Mouse (Mus musculus) thymus, postnatal 0 days (tissue): ENCODE data around the gene Rfc5. TPM values are rescaled to one million over a fixed set of nuclear protein-coding genes. Genes with fewer than 3 reads are reported as not detected.
"Not testable (repeated sequence)": the region's sequence is repeated elsewhere in the genome, so short reads cannot be mapped to it uniquely, and the experiment has no call there.

Source experiments
- DNase-seq: peaks from one replicate; pipeline ENCODE4 v3.0.0-alpha.2; 2015; ENCODE audit warnings: low spot score
- polyA plus RNA-seq: library from polyadenylated mRNA; unstranded; fragments of >200 nt; fragmentation: Nextera tagmentation; extraction: Ambion mirVana; gene quantifications from 2 replicates; pipeline ENCODE4 v1.2.1, GENCODE M21; 2015

Rfc5 gene
- 95.8 and 98.6 TPM in 2 replicates for polyA plus RNA-seq

DNA sequence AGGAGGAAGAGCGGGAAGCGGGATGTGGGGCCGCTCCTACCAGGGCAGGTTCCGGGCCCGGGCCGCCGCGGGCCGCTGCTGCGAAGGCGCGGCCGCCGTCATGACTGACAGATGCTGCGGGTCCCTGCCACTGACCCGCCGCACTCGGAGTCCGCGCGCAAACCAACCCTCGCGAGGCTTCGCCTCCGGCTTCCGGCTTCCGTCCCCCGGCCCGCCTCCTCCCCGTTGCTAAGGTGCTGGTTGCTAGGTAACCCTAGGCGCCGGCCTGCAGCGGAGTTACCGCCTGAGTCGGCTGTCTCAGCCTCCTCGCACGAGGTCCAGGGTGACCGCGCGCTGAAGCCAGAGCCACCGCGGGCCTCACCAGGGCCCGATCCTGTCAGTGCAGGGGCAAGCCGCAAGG is at the start of gene Rfc5:
TSS of gene Rfc5 (minus strand) at position 171 of the 400 bp plus-strand sequence.
- peak; percentile 96 for DNase-seq

DNA sequence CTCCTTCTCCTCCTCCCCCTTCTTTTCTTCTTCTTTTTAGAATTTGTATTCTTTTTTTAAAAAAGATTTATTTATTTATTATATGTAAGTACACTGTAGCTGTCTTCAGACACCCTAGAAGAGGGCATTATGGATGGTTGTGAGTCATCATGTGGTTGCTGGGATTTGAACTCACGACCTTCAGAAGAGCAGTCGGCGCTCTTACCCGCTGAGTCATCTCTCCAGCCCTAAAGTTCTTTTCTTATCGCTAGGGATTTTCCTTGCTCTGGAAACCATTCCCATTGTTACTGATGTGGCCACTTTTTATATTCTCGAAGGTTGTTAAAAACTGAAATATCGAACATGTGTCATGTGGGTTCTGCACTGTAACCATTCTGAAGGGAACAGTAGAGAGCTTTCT is 44.7 kb upstream of the Rfc5 start:
- not testable (repeated sequence) for DNase-seq

DNA sequence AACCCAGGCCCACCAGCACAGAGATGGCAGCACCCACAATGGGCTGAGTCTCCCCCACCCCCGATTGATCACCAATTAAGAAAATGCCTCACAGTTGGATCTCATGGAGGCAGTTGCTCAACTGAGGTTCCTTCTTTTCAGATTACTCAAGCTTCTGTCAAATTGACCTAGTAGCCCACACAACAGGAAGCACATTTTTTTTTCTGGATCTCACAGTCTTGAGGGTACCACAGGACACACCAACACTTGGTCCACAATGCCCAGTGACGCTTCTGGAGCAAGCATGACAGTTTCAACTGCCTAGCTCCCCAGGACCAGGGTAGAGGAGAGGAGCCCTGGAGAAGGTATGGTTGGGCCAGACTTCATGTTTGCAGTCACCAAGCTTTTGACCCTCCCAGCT is 28.6 kb upstream of the Rfc5 start:
- no peak for DNase-seq

DNA sequence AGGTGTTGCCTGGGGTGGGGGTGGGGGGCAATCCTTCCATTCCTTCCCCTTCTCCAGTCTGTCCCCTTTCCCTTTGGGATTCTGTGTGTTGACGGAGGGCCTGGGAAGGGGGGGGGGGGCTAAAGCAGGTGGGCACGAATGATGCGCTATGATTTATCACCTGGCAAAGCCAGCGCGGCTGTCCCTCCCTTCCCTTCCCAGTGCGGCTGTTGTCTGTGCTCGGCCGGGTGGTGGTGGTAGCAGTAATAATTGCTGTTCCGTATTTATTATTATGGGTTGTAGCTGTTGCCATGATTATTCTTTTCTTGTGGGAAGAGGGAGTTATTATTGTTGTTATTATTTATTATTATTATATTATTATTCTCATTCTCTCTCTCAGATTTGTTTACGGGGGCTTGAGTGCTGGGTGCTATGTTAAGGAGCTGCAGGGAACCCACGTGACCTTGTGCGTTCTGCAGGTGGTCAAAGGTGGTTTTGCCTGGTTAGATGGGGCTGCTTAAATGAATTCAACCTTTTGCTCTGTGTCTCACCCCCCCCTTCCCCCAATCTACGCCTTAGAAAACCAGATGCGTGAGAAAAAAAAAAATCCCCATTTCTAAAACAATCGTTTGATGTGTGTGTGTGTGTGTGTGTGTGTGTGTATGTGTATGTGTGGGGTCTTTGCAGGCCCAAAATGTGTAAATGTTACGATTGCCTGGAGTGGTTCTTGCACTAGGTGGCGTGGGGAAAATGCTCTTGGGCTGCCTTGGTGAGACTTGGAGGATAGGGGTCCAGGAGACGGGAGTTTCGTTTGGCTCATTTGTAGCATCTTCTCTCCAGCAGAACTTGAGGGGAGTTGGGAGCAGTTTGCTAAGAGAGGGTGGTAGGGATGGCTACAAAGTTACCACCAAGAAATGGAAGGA is 26.4 kb upstream of the Rfc5 start:
- no peak for DNase-seq

DNA sequence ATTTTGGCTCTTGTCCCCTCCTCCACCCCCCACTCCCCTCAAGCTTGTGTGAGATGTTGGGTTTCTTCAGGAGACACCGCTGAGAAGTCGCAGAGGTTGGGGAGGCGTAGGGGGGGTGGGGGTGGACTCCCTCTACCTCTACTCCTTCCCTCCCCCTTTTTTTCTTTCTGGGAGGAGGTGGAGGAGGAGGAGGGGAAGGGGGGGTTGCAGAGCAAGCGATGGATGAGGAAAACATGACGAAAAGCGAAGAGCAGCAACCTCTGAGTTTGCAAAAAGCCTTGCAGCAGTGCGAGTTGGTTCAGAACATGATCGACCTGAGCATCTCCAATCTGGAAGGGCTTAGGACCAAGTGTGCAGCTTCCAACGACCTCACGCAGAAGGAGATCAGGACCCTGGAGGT is 25.8 kb upstream of the Rfc5 start:
- DNase-seq = no peak

DNA sequence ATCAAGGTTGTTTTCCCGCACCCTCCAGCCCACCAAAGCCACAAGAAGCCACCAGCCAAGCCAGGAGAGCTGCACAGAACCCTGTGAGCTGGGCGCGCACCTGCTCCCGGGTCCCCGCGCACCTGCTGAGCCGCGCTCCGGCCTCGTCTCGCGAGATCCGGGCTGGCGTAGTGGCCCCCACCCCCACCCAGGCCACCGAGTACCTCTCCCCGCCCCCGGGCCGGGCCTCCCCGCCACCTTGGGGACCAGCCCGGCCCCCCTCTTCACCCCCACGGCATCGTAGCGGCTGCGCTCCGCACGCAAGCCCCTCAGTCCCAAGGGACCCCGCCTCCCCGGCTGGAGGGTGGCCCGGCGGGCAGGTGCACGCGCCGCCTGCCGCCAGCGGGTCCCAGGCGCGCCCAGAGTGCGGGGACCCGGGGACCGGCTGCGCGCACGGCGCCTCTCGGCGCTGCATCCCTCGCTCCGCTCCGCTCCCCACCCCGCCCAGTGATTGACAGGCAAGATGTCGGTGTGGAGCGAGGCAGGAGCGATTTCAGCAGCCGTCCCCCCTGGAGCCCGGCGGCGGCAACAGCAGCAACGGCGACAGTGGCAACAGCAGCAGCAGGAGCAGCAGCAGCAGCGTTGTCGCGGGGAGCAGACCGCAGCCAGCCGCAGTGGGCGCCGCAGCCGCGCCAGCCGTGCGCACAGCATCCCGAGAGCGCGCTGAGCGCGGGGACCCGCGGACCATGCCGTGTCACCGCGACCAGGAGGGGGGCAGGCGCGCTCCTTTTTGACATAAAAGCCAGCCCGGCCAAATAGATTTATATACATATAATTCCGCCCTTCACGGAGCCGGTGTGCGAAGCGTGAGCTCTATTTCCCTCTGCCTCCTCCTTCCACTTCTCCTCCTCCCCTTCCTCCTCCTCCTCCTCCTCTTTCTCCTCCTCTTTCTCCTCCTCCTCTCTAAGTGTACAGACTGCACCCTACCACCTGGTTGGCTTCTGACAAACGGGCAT is 25.0 kb upstream of the Rfc5 start, which contains the start of gene Ksr2:
TSS of gene Ksr2 (plus strand) at position 494 of the 995 bp plus-strand sequence.
- peak; percentile 66 for DNase-seq

DNA sequence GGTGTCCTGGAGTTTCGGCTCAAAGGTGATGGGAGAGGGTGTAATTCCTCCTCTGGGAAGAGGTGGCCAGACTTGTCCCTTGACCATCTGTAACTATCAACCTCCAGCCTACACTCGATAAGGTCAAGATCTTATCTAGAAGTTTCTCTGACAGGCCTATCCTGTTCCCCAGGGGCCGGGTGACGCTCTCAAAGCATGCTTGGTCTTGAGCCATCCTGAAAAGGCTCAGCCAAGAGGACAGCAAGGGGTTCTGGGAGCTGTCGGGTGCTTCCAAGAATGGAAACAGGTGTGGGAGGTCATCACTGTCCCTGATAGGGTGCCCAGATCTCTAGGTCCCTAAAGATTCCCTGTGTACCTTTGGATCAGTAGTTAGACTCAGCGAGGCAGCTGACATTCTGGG is 20.5 kb upstream of the Rfc5 start:
- DNase-seq = no peak

DNA sequence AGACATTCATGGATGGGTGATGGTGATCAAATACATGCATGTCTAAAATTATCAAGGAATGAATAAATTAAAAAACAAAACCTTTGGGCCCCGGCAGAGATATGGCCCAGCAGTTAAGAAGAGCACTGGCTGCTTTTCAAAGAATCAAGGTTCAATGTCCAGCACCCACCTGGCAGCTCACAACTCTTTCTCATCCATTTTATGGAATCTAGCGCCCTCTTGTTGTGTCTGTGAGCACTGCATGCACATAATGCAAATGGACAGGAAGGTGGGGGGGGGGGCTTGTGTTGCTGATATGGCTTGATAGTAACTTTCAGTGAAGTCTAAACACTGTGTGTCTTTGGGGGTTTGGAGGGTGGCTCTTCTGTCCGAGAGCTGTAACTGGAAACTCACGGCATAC is 19.4 kb upstream of the Rfc5 start:
- DNase-seq = peak; percentile 63

DNA sequence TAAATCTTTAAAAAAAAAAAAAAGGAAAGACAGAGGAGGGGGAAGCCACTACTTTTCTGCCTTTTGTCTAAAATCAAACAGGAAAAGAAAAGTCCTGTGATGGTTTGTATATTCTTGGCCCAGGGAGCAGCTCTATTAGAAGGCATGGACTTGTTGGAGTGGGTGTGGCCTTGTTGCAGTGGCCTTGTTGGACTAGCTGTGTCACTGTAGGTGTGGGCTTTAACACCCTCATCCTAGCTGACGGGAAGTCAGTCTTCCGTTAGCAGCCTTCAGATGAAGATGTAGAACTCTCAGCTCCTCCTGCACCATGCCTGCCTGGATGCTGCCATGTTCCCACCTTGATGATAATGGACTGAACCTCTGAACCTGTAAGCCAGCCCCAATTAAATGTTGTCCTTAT is 15.8 kb upstream of the Rfc5 start:
- DNase-seq = not testable (repeated sequence)

DNA sequence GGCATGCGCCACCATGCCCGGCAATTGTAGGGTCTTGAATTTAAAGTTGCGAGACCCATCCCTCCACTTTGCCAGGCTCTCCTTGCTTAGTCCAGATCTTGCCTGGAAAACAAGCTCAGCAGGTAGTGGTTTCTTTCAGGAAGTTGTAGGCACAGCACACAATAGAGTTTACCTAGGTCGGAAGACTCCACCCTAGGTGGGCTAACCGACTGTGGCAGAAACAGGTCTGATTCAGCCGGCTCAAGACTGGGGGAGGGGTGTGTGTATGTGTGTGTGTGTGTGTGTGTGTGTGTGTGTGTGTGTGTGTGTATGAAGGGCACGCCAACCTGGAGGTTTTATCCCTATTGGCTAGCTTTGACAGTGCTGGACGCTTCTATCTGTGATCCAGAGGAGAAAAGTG is 14.8 kb upstream of the Rfc5 start:
- DNase-seq = no peak

DNA sequence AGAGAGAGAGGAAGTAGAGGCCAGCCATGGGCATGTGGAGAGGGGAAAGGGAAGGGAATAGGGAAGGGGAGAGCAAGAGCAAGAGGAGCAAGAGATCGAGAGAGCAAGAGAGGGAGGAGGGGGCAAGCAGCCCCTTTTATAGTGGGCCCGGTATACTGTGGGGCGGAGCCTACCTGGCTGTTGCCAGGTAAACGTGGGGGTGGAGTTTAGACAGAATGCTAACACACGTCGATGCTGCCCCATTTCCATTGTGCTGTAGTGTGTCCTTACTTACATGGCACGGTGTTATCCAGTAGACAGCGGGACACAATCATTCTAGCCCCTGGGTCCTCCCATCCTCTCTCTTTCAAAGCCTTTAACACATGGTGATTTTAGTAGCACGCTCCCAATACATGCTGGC is 10.4 kb upstream of the Rfc5 start:
- DNase-seq = no peak

DNA sequence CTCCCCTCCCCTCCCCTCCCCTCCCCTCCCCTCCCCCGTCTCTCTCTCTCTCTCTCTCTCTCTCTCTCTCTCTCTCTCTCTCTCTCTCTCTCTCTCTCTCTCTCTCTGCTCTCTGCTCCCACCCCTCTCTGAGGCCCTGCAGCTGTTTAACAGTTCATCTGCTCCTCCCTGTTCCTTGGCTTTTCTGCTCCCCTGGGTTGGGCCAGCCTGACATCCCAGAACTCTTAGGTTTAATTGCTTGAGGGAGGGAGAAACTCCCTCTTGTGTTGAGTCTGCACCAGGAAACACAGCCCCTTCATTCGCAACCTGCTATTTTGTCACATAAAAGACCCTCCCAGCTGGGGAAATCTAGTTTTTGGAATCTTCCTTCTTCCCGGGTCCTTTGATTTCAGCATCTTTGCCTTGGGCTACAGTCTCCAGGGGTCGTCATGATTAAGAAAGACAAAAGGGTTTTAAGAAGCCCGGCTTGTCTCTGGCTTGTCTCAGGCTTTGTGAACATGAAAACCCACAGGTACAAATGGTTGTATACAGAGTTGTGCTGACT is 9.2 kb upstream of the Rfc5 start:
- DNase-seq = no peak

DNA sequence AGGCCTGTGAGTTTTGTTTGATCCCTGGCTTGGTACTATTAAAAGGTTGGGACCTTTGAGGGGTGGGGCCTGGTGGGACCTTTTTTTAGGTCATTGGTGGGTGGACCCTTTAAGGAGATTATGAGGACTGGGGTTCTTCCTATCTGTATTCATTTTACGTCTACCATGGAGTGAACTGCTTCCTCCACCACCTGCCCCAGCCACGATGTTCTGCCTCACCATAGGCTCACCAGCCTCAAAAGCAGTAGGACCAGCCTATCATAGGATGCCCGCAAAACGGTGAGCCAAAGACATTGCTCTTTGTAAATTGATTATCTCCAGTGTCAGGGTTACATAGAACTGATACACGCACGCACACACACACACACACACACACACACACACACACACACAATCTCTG is 8.5 kb upstream of the Rfc5 start:
- DNase-seq = no peak

DNA sequence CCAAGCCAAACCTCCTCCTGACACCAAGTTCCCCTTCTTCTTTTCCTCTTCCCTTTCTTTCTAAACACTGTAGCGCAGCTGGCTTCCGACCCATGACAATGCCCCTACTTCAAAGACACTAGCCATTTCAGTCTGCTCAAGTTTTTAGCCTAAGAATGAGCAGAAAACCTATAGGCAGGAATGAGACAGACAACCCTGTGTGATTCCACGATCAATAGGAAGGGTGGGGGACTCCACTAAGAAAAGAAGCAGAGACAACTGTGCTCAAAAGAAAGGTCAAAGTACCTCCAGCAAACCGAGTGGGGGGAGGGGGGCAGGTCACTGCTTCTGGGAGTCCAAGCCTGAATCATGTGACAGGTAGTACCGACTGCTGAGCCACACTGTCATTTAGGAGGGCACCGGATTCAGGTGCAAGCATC is 7.8 kb upstream of the Rfc5 start:
- DNase-seq = peak; percentile 11

DNA sequence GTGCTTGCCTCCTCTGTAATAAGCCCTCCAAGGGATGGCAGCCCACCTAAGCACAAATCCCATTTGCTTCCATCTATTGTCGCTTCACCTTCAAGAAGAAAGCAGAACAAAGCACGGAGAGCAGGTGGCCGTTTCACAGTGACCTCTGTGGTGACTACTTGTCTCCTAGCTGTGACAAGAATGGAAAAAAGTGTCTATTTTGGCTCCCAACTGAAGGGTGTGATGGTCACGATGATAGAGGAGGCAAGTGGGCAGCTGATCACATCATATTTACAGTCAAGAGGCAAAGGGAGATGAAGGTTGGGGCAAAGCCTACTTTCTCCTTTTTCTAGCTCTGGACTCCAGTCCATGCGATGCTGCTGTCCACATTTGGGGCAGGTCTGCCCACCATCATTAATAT is 7.0 kb upstream of the Rfc5 start:
- DNase-seq = no peak

DNA sequence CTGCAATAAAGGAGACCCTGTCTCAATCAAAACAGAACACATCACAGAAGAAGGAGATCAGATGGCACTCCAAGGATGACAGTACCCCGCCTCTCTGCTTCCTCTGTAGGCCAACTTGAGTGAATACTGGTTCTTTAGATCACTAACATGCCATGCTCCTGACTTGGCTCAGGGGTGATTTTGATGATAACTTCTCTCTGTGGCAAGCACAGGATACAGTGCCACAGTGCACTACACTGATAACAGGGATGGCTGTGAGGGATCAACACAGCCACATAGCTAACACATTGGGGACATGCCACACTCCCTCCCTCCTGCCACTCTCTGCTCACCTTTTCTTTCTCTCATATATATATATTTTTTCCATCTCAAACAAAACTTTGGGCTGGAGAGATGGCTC is 2.0 kb upstream of the Rfc5 start:
- DNase-seq = no peak

DNA sequence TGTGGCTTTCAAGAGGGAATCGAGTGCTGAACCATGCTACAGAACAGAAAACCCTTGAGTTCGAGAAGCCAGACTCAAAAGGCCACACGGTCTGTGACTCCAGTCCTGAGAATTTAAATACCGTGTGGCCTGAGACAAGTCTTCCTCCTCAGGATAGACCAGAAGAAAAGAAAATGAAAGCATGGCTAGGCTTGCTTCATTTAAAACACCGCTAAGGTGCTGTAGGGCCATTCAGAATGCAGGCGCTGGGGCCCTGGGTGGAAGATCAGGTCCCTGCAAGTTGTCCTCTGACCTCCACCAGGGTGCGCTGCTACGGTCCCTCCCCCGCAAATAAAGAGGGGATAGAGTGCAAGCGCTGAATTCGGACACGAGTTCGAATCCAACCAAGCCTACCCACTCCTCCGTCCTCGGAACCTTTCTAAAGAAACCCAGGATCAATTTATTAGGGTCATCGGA is 523 bp downstream of the Rfc5 start:
- peak; percentile 71 for DNase-seq

DNA sequence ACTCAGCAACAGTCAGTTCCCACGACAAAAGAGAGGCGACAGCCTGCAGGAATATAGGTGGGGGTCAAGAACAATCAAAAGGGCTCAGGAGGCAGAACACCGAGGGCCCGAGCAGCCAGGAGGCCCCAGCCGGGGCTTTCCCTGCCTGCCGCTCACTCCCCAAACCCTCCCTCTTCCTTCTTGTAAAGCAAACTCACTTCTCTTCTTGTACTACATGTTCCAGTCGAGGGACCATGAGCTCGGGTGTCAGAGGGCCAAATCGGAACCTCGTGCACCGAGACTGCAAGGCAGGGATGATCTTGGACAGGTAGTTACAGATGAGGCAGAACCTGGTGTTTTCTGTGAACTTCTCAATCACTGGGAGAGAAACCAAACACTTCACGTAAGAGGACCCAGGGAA is 5.6 kb downstream of the Rfc5 start:
- DNase-seq = no peak

DNA sequence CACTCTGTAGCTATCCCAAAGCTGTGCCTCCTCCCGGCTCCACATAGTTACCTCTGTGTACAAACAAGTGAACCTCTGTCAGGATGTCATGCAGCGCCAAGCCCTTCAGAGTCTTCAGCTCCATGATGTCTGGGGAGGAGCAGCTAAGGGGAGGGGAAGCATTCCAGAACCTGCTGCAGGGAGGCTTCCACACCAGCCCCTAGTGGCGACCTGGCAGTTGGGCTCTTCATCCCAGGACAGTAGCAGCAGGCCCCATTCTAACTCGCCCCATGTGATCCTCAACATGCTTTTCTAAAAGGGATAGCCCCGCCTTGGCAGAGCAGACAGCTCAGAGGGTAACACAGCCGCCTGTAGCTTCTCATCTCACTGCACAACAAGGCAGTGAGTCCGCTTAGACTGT is 7.1 kb downstream of the Rfc5 start:
- DNase-seq = no peak

DNA sequence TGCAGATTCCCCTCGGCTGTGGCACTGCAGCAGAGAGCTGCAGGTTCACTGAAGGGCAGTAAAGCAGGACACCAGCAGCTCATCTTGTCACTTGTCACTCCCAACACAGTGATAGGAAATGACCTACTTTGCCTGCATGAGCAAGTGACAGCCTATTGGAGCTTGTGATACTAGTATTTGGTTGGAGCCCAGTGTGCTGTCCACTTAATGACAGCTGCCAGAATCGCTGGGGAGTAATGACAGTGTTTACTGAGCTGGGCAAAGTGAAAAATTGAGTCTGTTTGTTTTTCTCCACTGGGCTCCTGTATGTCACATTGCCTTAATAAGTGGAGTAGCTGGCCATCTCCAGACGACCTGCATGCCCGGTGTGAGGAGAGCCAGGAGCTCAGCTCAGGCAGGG is 8.6 kb downstream of the Rfc5 start:
- no peak for DNase-seq

DNA sequence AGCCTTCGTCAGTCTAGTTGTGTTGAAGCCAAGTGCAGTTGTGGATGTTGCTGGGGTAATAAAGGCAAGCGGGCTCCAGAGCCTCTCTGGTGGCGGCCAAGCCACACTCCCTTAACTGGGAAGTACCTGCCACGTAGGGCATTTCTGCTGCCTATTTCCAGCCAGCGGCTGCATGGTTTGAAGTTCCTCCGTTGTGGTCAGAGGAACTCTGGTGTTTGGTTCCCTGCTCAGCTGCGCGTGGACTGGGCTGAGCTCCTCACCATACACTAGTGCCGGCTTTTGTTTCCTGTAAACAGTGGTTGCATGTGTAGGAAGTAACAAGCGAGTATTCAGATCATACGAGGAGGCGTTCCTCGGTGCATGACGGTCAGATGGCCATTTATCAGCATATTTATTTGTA is 11.1 kb downstream of the Rfc5 start:
- not testable (repeated sequence) for DNase-seq

DNA sequence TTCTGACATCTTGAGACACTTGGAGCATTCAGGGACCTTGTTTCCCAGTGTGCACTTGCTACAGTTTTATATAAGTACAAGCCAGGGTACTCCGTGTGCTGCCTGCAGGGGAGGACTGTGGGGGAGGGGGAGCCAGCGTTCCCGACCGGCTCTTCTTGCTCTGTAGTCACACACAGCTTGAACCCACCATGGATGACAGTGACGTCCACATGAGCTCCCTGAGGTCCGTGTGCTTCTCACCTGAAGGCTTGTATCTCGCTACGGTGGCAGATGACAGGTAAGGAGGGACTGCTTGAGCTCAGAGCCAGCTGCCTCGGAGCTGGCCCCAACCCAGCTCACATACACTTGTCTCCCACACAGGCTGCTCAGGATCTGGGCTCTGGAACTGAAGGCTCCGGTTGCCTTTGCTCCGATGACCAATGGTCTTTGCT is 12.5 kb downstream of the Rfc5 start:
- no peak for DNase-seq
